Mouse (Mus musculus): ENCODE results near the gene Ppp1r3c. TPM values are rescaled to one million over a fixed set of nuclear protein-coding genes. Genes with fewer than 3 reads are reported as not detected.
"Not testable (repeated sequence)": the region's sequence is repeated elsewhere in the genome, so short reads cannot be mapped to it uniquely, and the experiment has no call there.

Ppp1r3c gene
- polyA plus RNA-seq, 1 experiment from 2014 or later: 11.1 TPM

DNA sequence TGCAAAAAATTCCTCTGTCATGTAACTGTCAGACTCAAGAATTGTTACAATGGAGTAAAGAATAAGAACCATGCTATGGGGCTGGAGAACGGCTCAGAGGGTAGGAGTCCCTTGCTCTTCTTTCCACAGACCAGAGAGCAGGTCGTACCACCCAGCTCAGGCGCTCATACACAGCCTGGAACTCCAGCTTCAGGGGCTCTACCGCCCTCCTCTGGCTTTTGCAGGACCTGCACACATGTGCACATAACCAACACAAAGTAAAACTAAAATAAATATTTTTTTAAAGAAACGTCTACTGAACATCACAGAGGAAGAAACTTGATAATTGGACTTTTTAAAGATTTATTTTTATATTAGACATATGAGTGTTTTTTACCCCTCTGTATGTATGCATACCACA lies 1.6 kb upstream of the Ppp1r3c start:
- ATAC-seq (replicated peaks; ENCODE audit: low FRiP score, low read depth): no peak
- WGBS: 84% methylated on average over 5 of the region's 5 CpGs
- no peak overlapping the region for H3K4me2 ChIP-seq (ENCODE audit: low read length)
- no peak for DNase-seq (ENCODE audit: low spot score)
- H3K9ac ChIP-seq (ENCODE audit: low read depth, low read length): no peak overlapping the region
- peak; percentile 38; the same call in 1 of the 2 replicates for TF ChIP-seq CTCF (IDR thresholded peaks at IDR 0.05; ENCODE audit: low read depth)
- H3K36me3 ChIP-seq (ENCODE audit: insufficient read depth, low read length): peaks cover 11% of the 10 kb centered on the region; the same call in 1 of the 2 replicates
- H3K27ac ChIP-seq: no peak overlapping the region
- peaks cover 5% of the 10 kb centered on the region; the same call in 1 of the 2 replicates for H3K4me1 ChIP-seq (replicated peaks; ENCODE audit: insufficient read depth, low read length)
- H3K27me3 ChIP-seq (ENCODE audit: insufficient read depth, low read length): no peaks in the 10 kb centered on the region
- H3K9me3 ChIP-seq (replicated peaks; ENCODE audit: low read length): no peaks in the 10 kb centered on the region
- no peak overlapping the region for H3K4me3 ChIP-seq (replicated peaks; ENCODE audit: low read depth, low read length)

DNA sequence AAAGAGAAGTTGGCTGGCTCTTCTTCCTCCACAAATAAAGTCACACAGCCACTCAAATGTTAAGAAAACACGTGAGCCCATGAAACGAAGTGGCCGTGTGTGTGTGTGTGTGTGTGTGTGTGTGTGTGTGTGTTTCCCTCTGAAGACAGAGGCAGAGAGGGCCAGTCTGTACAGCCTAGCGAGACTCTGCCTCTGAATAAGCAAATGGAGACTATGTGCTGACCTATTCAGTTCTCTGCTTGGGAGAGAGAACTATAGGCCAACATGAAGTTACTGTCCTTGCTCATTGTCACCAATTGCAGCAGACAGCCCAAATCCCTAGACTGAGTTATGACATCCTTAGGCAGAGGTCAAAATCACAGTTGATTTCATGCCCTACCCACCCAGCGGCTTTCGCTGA lies 634 bp upstream of the Ppp1r3c start:
- peak overlapping the region; percentile 52; the same call in 1 of the 2 replicates for H3K9ac ChIP-seq (ENCODE audit: low read depth, low read length)
- peaks cover 5% of the 10 kb centered on the region; the same call in 1 of the 2 replicates for H3K4me1 ChIP-seq (replicated peaks; ENCODE audit: insufficient read depth, low read length)
- H3K27me3 ChIP-seq (ENCODE audit: insufficient read depth, low read length): no peaks in the 10 kb centered on the region
- H3K27ac ChIP-seq: peak overlapping the region; percentile 89
- DNase-seq (ENCODE audit: low spot score) (peak; percentile 43), ATAC-seq (replicated peaks; ENCODE audit: low FRiP score, low read depth) (peak; percentile 50)
- H3K4me2 ChIP-seq (ENCODE audit: low read length): peak overlapping the region; percentile 71
- peak overlapping the region; percentile 49 for H3K4me3 ChIP-seq (replicated peaks; ENCODE audit: low read depth, low read length)
- TF ChIP-seq CTCF (IDR thresholded peaks at IDR 0.05; ENCODE audit: low read depth): no peak
- 12% methylated on average over 6 of the region's 6 CpGs for WGBS
- H3K9me3 ChIP-seq (replicated peaks; ENCODE audit: low read length): no peaks in the 10 kb centered on the region
- peaks cover 17% of the 10 kb centered on the region; the same call in 1 of the 2 replicates for H3K36me3 ChIP-seq (ENCODE audit: insufficient read depth, low read length)

DNA sequence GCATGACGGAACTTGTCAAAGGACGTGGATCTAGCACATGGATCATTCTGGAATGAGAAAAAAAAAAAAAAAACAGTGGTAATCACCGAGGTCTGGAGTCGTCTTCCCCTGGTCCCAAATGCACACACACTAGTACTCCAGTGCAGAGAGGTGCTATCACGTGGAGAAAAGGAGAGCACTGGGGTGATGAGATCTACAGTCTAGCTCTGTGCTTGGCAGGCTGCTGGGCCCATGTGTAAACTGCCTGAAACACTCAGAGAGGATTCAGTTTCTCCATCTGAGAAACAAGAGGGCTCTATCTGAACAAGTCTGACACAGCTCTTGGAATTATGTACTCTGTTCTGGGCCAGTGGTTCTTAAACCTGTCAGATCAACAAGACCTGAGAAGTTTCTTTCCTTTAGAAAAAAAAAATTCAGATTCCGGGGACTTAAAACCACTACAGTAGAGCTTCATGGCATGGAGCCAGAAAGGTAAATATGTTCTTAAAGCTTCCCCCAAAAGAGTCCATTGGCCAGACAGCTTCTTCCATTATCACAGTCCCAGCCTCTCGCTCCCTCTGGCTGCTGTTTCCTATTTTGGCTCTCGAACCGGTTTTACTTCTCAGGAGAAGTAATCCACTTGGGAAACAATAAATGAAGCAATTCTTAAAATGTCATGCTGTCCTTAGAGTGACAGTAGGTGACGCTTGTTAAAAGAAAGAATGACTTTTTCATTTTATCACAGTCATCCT lies 2.0 kb downstream of the Ppp1r3c start:
- Histone ChIP-seq H3K4me1 (replicated peaks; ENCODE audit: insufficient read depth, low read length) (peaks cover 5% of the 10 kb centered on the region; the same call in 1 of the 2 replicates), H3K27ac (no peak overlapping the region), H3K4me2 (ENCODE audit: low read length) (peak overlapping the region; percentile 71), H3K9ac (ENCODE audit: low read depth, low read length) (no peak overlapping the region), H3K4me3 (replicated peaks; ENCODE audit: low read depth, low read length) (no peak overlapping the region), H3K9me3 (replicated peaks; ENCODE audit: low read length) (no peaks in the 10 kb centered on the region), H3K27me3 (ENCODE audit: insufficient read depth, low read length) (no peaks in the 10 kb centered on the region), H3K36me3 (ENCODE audit: insufficient read depth, low read length) (peaks cover 17% of the 10 kb centered on the region; the same call in 1 of the 2 replicates)
- ATAC-seq (replicated peaks; ENCODE audit: low FRiP score, low read depth): no peak
- no peak for DNase-seq (ENCODE audit: low spot score)
- TF ChIP-seq CTCF (IDR thresholded peaks at IDR 0.05; ENCODE audit: low read depth): peak; percentile 25; the same call in 1 of the 2 replicates
- WGBS: 71% methylated on average over 10 of the region's 10 CpGs

DNA sequence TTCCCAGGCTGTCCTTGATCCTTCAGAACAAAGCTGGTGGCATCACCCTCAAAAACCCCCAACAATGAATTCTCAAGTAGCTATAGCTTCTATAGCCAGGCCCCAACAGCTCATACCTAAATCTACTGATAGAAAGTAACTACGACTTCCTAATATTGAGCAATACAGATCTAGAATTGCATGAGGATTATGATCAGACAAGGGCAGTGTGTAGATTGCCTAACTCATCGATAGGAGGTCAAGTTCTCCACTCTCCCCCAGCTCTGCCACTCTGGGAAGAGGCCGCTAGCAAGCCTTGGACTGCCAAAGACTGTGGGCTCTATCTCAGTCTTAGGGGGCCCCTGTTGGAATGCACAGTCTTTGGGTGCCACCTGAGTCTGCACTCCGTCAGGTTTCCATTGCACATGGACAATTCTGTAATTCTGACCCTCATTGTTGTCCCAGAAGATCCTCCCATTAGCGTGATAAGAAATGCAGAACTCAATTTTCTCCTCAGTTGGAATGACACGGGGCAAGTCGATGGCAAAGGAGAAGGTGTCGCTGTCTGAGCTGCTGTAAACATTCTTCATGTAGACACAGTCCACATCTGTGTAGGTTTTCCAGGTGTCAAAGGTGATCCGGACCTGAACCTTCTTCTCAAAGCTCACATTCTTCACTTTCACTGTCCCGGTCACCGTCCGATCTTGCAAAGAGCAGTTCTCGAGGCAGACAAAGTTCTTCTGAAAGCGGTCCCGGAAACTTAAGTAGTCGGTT lies 3.1 kb downstream of the Ppp1r3c start:
- Histone ChIP-seq H3K4me2 (ENCODE audit: low read length) (no peak overlapping the region), H3K36me3 (ENCODE audit: insufficient read depth, low read length) (peaks cover 17% of the 10 kb centered on the region; the same call in 1 of the 2 replicates), H3K27me3 (ENCODE audit: insufficient read depth, low read length) (no peaks in the 10 kb centered on the region), H3K9ac (ENCODE audit: low read depth, low read length) (no peak overlapping the region), H3K4me1 (replicated peaks; ENCODE audit: insufficient read depth, low read length) (peaks cover 5% of the 10 kb centered on the region; the same call in 1 of the 2 replicates), H3K27ac (no peak overlapping the region), H3K9me3 (replicated peaks; ENCODE audit: low read length) (no peaks in the 10 kb centered on the region), H3K4me3 (replicated peaks; ENCODE audit: low read depth, low read length) (no peak overlapping the region)
- no peak for DNase-seq (ENCODE audit: low spot score)
- TF ChIP-seq CTCF (IDR thresholded peaks at IDR 0.05; ENCODE audit: low read depth): no peak
- no peak for ATAC-seq (replicated peaks; ENCODE audit: low FRiP score, low read depth)
- 92% methylated on average over 16 of the region's 16 CpGs for WGBS

DNA sequence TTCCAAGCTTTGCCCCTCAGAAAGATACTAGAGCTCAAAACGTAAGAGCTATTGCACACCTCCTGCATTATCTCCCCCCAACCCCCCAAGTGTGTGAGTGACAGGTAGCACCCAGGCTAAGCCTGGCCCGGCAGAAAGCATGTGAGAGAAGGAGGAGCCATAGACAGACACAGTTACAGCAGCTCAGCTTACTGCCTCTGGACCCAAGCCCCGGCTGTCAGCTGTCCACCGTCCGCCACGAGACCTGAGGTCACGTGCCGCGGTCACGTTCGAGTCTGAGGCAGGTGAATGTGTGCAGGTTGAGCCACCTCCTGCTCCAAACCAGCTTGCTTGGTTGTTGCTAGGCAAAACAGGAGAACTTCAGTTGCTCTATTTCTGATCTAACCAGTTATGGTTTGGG lies 5.1 kb downstream of the Ppp1r3c start:
- H3K36me3 ChIP-seq (ENCODE audit: insufficient read depth, low read length): peaks cover 17% of the 10 kb centered on the region; the same call in 1 of the 2 replicates
- no peaks in the 10 kb centered on the region for H3K9me3 ChIP-seq (replicated peaks; ENCODE audit: low read length)
- TF ChIP-seq CTCF (IDR thresholded peaks at IDR 0.05; ENCODE audit: low read depth): no peak
- H3K4me1 ChIP-seq (replicated peaks; ENCODE audit: insufficient read depth, low read length): no peaks in the 10 kb centered on the region
- DNase-seq (ENCODE audit: low spot score) (no peak), ATAC-seq (replicated peaks; ENCODE audit: low FRiP score, low read depth) (no peak; the same call in 1 of the 2 replicates)
- WGBS: 72% methylated on average over 11 of the region's 11 CpGs
- H3K27me3 ChIP-seq (ENCODE audit: insufficient read depth, low read length): no peaks in the 10 kb centered on the region
- no peak overlapping the region for H3K27ac ChIP-seq
- H3K9ac ChIP-seq (ENCODE audit: low read depth, low read length): no peak overlapping the region
- no peak overlapping the region for H3K4me3 ChIP-seq (replicated peaks; ENCODE audit: low read depth, low read length)
- no peak overlapping the region for H3K4me2 ChIP-seq (ENCODE audit: low read length)

DNA sequence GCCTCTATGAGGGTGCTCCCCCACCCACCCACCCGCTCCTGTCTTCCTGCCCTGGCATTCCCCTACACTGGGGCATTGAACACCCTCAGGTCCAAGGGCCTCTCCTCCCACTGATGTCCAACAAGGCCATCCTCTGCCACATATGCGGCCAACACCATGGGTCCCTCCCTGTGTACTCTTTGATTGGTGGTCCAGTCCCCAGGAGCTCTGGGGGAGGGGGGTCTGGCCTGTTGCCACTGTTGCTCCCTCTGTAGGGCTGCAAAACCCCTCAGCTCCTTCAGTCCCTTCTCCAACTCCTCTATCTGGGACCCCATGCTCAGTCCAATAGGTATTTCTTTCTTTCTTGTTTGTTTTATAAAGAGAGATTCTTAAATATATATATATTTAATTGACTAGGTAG lies 6.0 kb downstream of the Ppp1r3c start:
- H3K9ac ChIP-seq (ENCODE audit: low read depth, low read length); H3K9me3 ChIP-seq (replicated peaks; ENCODE audit: low read length); H3K4me1 ChIP-seq (replicated peaks; ENCODE audit: insufficient read depth, low read length); ATAC-seq (replicated peaks; ENCODE audit: low FRiP score, low read depth); H3K4me2 ChIP-seq (ENCODE audit: low read length); H3K27me3 ChIP-seq (ENCODE audit: insufficient read depth, low read length); DNase-seq (ENCODE audit: low spot score); H3K4me3 ChIP-seq (replicated peaks; ENCODE audit: low read depth, low read length); H3K27ac ChIP-seq: not testable (repeated sequence)
- WGBS: 74% methylated on average over 2 of the region's 2 CpGs
- H3K36me3 ChIP-seq (ENCODE audit: insufficient read depth, low read length): peaks cover 17% of the 10 kb centered on the region; the same call in 1 of the 2 replicates

All from kidney, postnatal 0 days (tissue).